Mouse (Mus musculus) neural tube, embryonic 11.5 days (tissue): Measurements from ENCODE around the gene Myh8. TPM values are rescaled to one million over a fixed set of nuclear protein-coding genes. Genes with fewer than 3 reads are reported as not detected.

Experiments
- ATAC-seq: fragments of 200-750 bp; cut with Nextera tagmentation; 2 replicates; pipeline ENCODE4 v1.8.0; 2017; ENCODE audit warnings: moderate number of reproducible peaks, mild to moderate bottlenecking, moderate TSS enrichment, moderate library complexity; ENCODE audit not compliant: insufficient read depth, low FRiP score, low TSS enrichment
- DNase-seq: peaks from one replicate; pipeline ENCODE4 v3.0.0-alpha.2; 2015; ENCODE audit warnings: low spot score
- H3K27ac ChIP-seq: fragments of 300-500 bp; sonication (generic); 2 replicates; pipeline ENCODE4 v1.5.1; 2014; ENCODE audit warnings: low read depth, mild to moderate bottlenecking, low read length
- H3K27me3 ChIP-seq: fragments of 300-500 bp; sonication (generic); 2 replicates; pipeline ENCODE4 v1.6.1; 2014; ENCODE audit warnings: mild to moderate bottlenecking, low read length, mixed read lengths; ENCODE audit not compliant: control insufficient read depth, insufficient read depth
- H3K36me3 ChIP-seq: fragments of 300-500 bp; sonication (generic); 2 replicates; pipeline ENCODE4 v1.6.1; 2014; ENCODE audit warnings: mild to moderate bottlenecking, low read length, moderate library complexity, mixed read lengths; ENCODE audit not compliant: control insufficient read depth, insufficient read depth
- H3K4me1 ChIP-seq: fragments of 300-500 bp; sonication (generic); 2 replicates; pipeline ENCODE4 v1.6.1; 2014; ENCODE audit warnings: low read length, mixed read lengths; ENCODE audit not compliant: control insufficient read depth, insufficient read depth
- H3K4me2 ChIP-seq: fragments of 300-500 bp; sonication (generic); 2 replicates; pipeline ENCODE4 v1.6.1; 2014; ENCODE audit warnings: low read depth, mild to moderate bottlenecking, moderate library complexity
- H3K4me3 ChIP-seq: fragments of 300-500 bp; sonication (generic); 2 replicates; pipeline ENCODE4 v1.5.1; 2014; ENCODE audit warnings: low read depth, low read length
- H3K9ac ChIP-seq: fragments of 300-500 bp; sonication (generic); 2 replicates; pipeline ENCODE4 v1.6.1; 2014; ENCODE audit warnings: mild to moderate bottlenecking, low read length
- H3K9me3 ChIP-seq: fragments of 300-500 bp; sonication (generic); 2 replicates; pipeline ENCODE4 v1.6.1; 2016; ENCODE audit warnings: low read length; ENCODE audit not compliant: control insufficient read depth
- WGBS: fragments of 180-500 bp; shearing (Covaris S2); extraction: QIAGEN DNeasy Blood & Tissue Kit; methylation state at CpG from one replicate; pipeline ENCODE4 v1.1.7; 2014; 5-methylcytosine and 5-hydroxymethylcytosine counted together
- polyA plus RNA-seq: library from polyadenylated mRNA; unstranded; fragments of >200 nt; fragmentation: Nextera tagmentation; extraction: Ambion mirVana; gene quantifications from 2 replicates; pipeline ENCODE4 v1.2.1, GENCODE M21; 2014

Myh8 gene
- polyA plus RNA-seq, 1 experiment from 2014 or later, result 2.4 TPM

- DNase-seq (peak; percentile 78), ATAC-seq (peak; percentile 67; the same call in 1 of the 2 replicates)
- no peaks in the 10 kb centered on the region for H3K9me3 ChIP-seq
- H3K27me3 ChIP-seq, result no peaks in the 10 kb centered on the region
- 57% methylated on average over 14 of the region's 14 CpGs for WGBS
- H3K4me1 ChIP-seq, result no peaks in the 10 kb centered on the region
- H3K27ac ChIP-seq, result no peak overlapping the region
- H3K4me3 ChIP-seq, result no peak overlapping the region
- no peaks in the 10 kb centered on the region for H3K36me3 ChIP-seq
- H3K9ac ChIP-seq, result no peak overlapping the region
- H3K4me2 ChIP-seq, result no peak overlapping the region
These were observed 73.3 kb downstream of the Myh8 start for GRCm38 (mm10) chr11:67350153-67350768.

- Histone ChIP-seq H3K27ac (no peak overlapping the region), H3K4me2 (no peak overlapping the region), H3K36me3 (no peaks in the 10 kb centered on the region), H3K4me1 (no peaks in the 10 kb centered on the region), H3K27me3 (no peaks in the 10 kb centered on the region), H3K4me3 (no peak overlapping the region), H3K9me3 (no peaks in the 10 kb centered on the region), H3K9ac (no peak overlapping the region)
- WGBS, result 71% methylated on average over 4 of the region's 4 CpGs
- ATAC-seq (no peak), DNase-seq (no peak)
These were observed 76.1 kb downstream of the Myh8 start for GRCm38 (mm10) chr11:67353011-67353410.

- ATAC-seq (no peak), DNase-seq (no peak)
- no peak overlapping the region for H3K4me3 ChIP-seq
- no peaks in the 10 kb centered on the region for H3K27me3 ChIP-seq
- H3K36me3 ChIP-seq, result no peaks in the 10 kb centered on the region
- H3K4me1 ChIP-seq, result no peaks in the 10 kb centered on the region
- 84% methylated on average over 10 of the region's 10 CpGs for WGBS
- H3K27ac ChIP-seq, result no peak overlapping the region
- H3K4me2 ChIP-seq, result no peak overlapping the region
- H3K9ac ChIP-seq, result no peak overlapping the region
- no peaks in the 10 kb centered on the region for H3K9me3 ChIP-seq
These were observed 81.1 kb downstream of the Myh8 start for GRCm38 (mm10) chr11:67358031-67358430.

Other genes with a start within 250 kb of the Myh8 start
- gene Adprm, start 224.5 kb upstream of the Myh8 start, polyA plus RNA-seq, result 37.4 and 40.6 TPM in 2 replicates
- gene Sco1, start 224.5 kb upstream of the Myh8 start, polyA plus RNA-seq, result 18.6 and 19.1 TPM in 2 replicates
- 29.9 and 32.0 TPM in 2 replicates for gene Myh3, start 198.8 kb upstream of the Myh8 start, polyA plus RNA-seq
- 0.04 TPM in 1 of 2 replicates, not detected in the other for gene Myh2, start 106.1 kb upstream of the Myh8 start, polyA plus RNA-seq
- gene Myh1, start 77.1 kb upstream of the Myh8 start, polyA plus RNA-seq, result 0.07 and 0.08 TPM in 2 replicates
- gene Myh4, start 39.1 kb upstream of the Myh8 start, polyA plus RNA-seq, result 0.16 and 0.20 TPM in 2 replicates
- gene Myh13, start 44.5 kb downstream of the Myh8 start, polyA plus RNA-seq, result 0.38 TPM in 1 of 2 replicates, not detected in the other
- gene Gas7, start 178.3 kb downstream of the Myh8 start, polyA plus RNA-seq, result 3.5 and 4.4 TPM in 2 replicates